Mouse (Mus musculus): Measurements from ENCODE around the gene Ano6. TPM values are rescaled to one million over a fixed set of nuclear protein-coding genes. Genes with fewer than 3 reads are reported as not detected.

Ano6 gene
- polyA plus RNA-seq, 1 experiment from 2014 or later: 37.2 TPM

- WGBS: 72% methylated on average over 4 of the region's 4 CpGs
- no peak overlapping the region for H3K9ac ChIP-seq (ENCODE audit: low read depth, low read length)
- no peak for ATAC-seq (ENCODE audit: low FRiP score)
- no peaks in the 10 kb centered on the region for H3K36me3 ChIP-seq (ENCODE audit: control insufficient read depth, insufficient read depth, low read length)
- H3K4me2 ChIP-seq (replicated peaks; ENCODE audit: low read depth, low read length): no peak overlapping the region
- DNase-seq (ENCODE audit: low spot score): no peak
- H3K9me3 ChIP-seq (ENCODE audit: control insufficient read depth, low read length): no peaks in the 10 kb centered on the region
- no peaks in the 10 kb centered on the region for H3K27me3 ChIP-seq (ENCODE audit: control insufficient read depth, insufficient read depth, low read length)
- no peak overlapping the region for H3K27ac ChIP-seq (ENCODE audit: low read depth, low read length)
- H3K4me3 ChIP-seq (ENCODE audit: low read depth, low read length): no peak overlapping the region
- no peaks in the 10 kb centered on the region for H3K4me1 ChIP-seq (replicated peaks; ENCODE audit: control insufficient read depth, insufficient read depth, low read length)
Observed at GRCm38 (mm10) chr15:95836077-95836476, 45.4 kb downstream of the Ano6 start.

GRCm38 (mm10) chr15:95836646-95837434 is 46.2 kb downstream of the Ano6 start:
- Histone ChIP-seq H3K4me2 (replicated peaks; ENCODE audit: low read depth, low read length) (no peak overlapping the region), H3K27me3 (ENCODE audit: control insufficient read depth, insufficient read depth, low read length) (no peaks in the 10 kb centered on the region), H3K9ac (ENCODE audit: low read depth, low read length) (no peak overlapping the region), H3K9me3 (ENCODE audit: control insufficient read depth, low read length) (no peaks in the 10 kb centered on the region), H3K27ac (ENCODE audit: low read depth, low read length) (no peak overlapping the region), H3K36me3 (ENCODE audit: control insufficient read depth, insufficient read depth, low read length) (no peaks in the 10 kb centered on the region), H3K4me1 (replicated peaks; ENCODE audit: control insufficient read depth, insufficient read depth, low read length) (no peaks in the 10 kb centered on the region), H3K4me3 (ENCODE audit: low read depth, low read length) (no peak overlapping the region)
- ATAC-seq (ENCODE audit: low FRiP score) (no peak), DNase-seq (ENCODE audit: low spot score) (no peak)
- WGBS: 66% methylated on average over 13 of the region's 13 CpGs

GRCm38 (mm10) chr15:95837570-95837969 is 46.9 kb downstream of the Ano6 start:
- WGBS: 72% methylated on average over 1 of the region's 1 CpGs
- no peak overlapping the region for H3K4me3 ChIP-seq (ENCODE audit: low read depth, low read length)

GRCm38 (mm10) chr15:95838171-95839020 is 47.8 kb downstream of the Ano6 start:
- no peaks in the 10 kb centered on the region for H3K4me1 ChIP-seq (replicated peaks; ENCODE audit: control insufficient read depth, insufficient read depth, low read length)
- no peak overlapping the region for H3K27ac ChIP-seq (ENCODE audit: low read depth, low read length)
- no peaks in the 10 kb centered on the region for H3K27me3 ChIP-seq (ENCODE audit: control insufficient read depth, insufficient read depth, low read length)
- no peak overlapping the region for H3K9ac ChIP-seq (ENCODE audit: low read depth, low read length)
- no peak overlapping the region for H3K4me3 ChIP-seq (ENCODE audit: low read depth, low read length)
- DNase-seq (ENCODE audit: low spot score): no peak
- H3K36me3 ChIP-seq (ENCODE audit: control insufficient read depth, insufficient read depth, low read length): no peaks in the 10 kb centered on the region
- 56% methylated on average over 11 of the region's 11 CpGs for WGBS
- no peak overlapping the region for H3K4me2 ChIP-seq (replicated peaks; ENCODE audit: low read depth, low read length)
- H3K9me3 ChIP-seq (ENCODE audit: control insufficient read depth, low read length): no peaks in the 10 kb centered on the region
- ATAC-seq (ENCODE audit: low FRiP score): no peak

More at GRCm38 (mm10) chr15:95837570-95837969, 46.9 kb downstream of the Ano6 start:
- ATAC-seq (ENCODE audit: low FRiP score): no peak
- Histone ChIP-seq H3K36me3 (ENCODE audit: control insufficient read depth, insufficient read depth, low read length) (no peaks in the 10 kb centered on the region), H3K27ac (ENCODE audit: low read depth, low read length) (no peak overlapping the region), H3K4me1 (replicated peaks; ENCODE audit: control insufficient read depth, insufficient read depth, low read length) (no peaks in the 10 kb centered on the region), H3K9me3 (ENCODE audit: control insufficient read depth, low read length) (no peaks in the 10 kb centered on the region), H3K4me2 (replicated peaks; ENCODE audit: low read depth, low read length) (no peak overlapping the region), H3K27me3 (ENCODE audit: control insufficient read depth, insufficient read depth, low read length) (no peaks in the 10 kb centered on the region), H3K9ac (ENCODE audit: low read depth, low read length) (no peak overlapping the region)
- DNase-seq (ENCODE audit: low spot score): no peak

GRCm38 (mm10) chr15:95839789-95840188 is 49.1 kb downstream of the Ano6 start:
- no peak overlapping the region for H3K9ac ChIP-seq (ENCODE audit: low read depth, low read length)
- H3K27ac ChIP-seq (ENCODE audit: low read depth, low read length): no peak overlapping the region
- H3K27me3 ChIP-seq (ENCODE audit: control insufficient read depth, insufficient read depth, low read length): no peaks in the 10 kb centered on the region
- no peaks in the 10 kb centered on the region for H3K36me3 ChIP-seq (ENCODE audit: control insufficient read depth, insufficient read depth, low read length)
- ATAC-seq (ENCODE audit: low FRiP score): no peak
- no peaks in the 10 kb centered on the region for H3K9me3 ChIP-seq (ENCODE audit: control insufficient read depth, low read length)
- no peak overlapping the region for H3K4me3 ChIP-seq (ENCODE audit: low read depth, low read length)
- no peak overlapping the region for H3K4me2 ChIP-seq (replicated peaks; ENCODE audit: low read depth, low read length)
- 60% methylated on average over 3 of the region's 3 CpGs for WGBS
- no peaks in the 10 kb centered on the region for H3K4me1 ChIP-seq (replicated peaks; ENCODE audit: control insufficient read depth, insufficient read depth, low read length)
- no peak for DNase-seq (ENCODE audit: low spot score)

GRCm38 (mm10) chr15:95843183-95843949 is 52.7 kb downstream of the Ano6 start:
- H3K9me3 ChIP-seq (ENCODE audit: control insufficient read depth, low read length): no peaks in the 10 kb centered on the region
- WGBS: 88% methylated on average over 18 of the region's 18 CpGs
- no peak overlapping the region for H3K27ac ChIP-seq (ENCODE audit: low read depth, low read length)
- no peak overlapping the region for H3K9ac ChIP-seq (ENCODE audit: low read depth, low read length)
- H3K4me3 ChIP-seq (ENCODE audit: low read depth, low read length): no peak overlapping the region
- no peak for ATAC-seq (ENCODE audit: low FRiP score)
- H3K4me2 ChIP-seq (replicated peaks; ENCODE audit: low read depth, low read length): no peak overlapping the region
- no peak for DNase-seq (ENCODE audit: low spot score)
- no peaks in the 10 kb centered on the region for H3K36me3 ChIP-seq (ENCODE audit: control insufficient read depth, insufficient read depth, low read length)
- H3K4me1 ChIP-seq (replicated peaks; ENCODE audit: control insufficient read depth, insufficient read depth, low read length): no peaks in the 10 kb centered on the region
- no peaks in the 10 kb centered on the region for H3K27me3 ChIP-seq (ENCODE audit: control insufficient read depth, insufficient read depth, low read length)

- Histone ChIP-seq H3K4me3 (ENCODE audit: low read depth, low read length) (no peak overlapping the region), H3K9me3 (ENCODE audit: control insufficient read depth, low read length) (no peaks in the 10 kb centered on the region)
- no peak for ATAC-seq (ENCODE audit: low FRiP score)
Observed at GRCm38 (mm10) chr15:95844412-95844811, 53.8 kb downstream of the Ano6 start.

GRCm38 (mm10) chr15:95846102-95846501 is 55.5 kb downstream of the Ano6 start:
- no peak overlapping the region for H3K4me3 ChIP-seq (ENCODE audit: low read depth, low read length)
- no peaks in the 10 kb centered on the region for H3K36me3 ChIP-seq (ENCODE audit: control insufficient read depth, insufficient read depth, low read length)
- H3K4me1 ChIP-seq (replicated peaks; ENCODE audit: control insufficient read depth, insufficient read depth, low read length): no peaks in the 10 kb centered on the region
- DNase-seq (ENCODE audit: low spot score): no peak
- no peak overlapping the region for H3K27ac ChIP-seq (ENCODE audit: low read depth, low read length)
- H3K9ac ChIP-seq (ENCODE audit: low read depth, low read length): no peak overlapping the region
- no peak for ATAC-seq (ENCODE audit: low FRiP score)
- WGBS: 82% methylated on average over 5 of the region's 5 CpGs
- H3K4me2 ChIP-seq (replicated peaks; ENCODE audit: low read depth, low read length): no peak overlapping the region
- no peaks in the 10 kb centered on the region for H3K9me3 ChIP-seq (ENCODE audit: control insufficient read depth, low read length)
- H3K27me3 ChIP-seq (ENCODE audit: control insufficient read depth, insufficient read depth, low read length): no peaks in the 10 kb centered on the region

More at GRCm38 (mm10) chr15:95844412-95844811, 53.8 kb downstream of the Ano6 start:
- 51% methylated on average over 2 of the region's 2 CpGs for WGBS
- H3K9ac ChIP-seq (ENCODE audit: low read depth, low read length): no peak overlapping the region
- H3K4me1 ChIP-seq (replicated peaks; ENCODE audit: control insufficient read depth, insufficient read depth, low read length): no peaks in the 10 kb centered on the region
- no peak for DNase-seq (ENCODE audit: low spot score)
- no peaks in the 10 kb centered on the region for H3K36me3 ChIP-seq (ENCODE audit: control insufficient read depth, insufficient read depth, low read length)
- no peak overlapping the region for H3K4me2 ChIP-seq (replicated peaks; ENCODE audit: low read depth, low read length)
- no peaks in the 10 kb centered on the region for H3K27me3 ChIP-seq (ENCODE audit: control insufficient read depth, insufficient read depth, low read length)
- H3K27ac ChIP-seq (ENCODE audit: low read depth, low read length): no peak overlapping the region
